Mouse (Mus musculus): Measurements from ENCODE around the gene Urgcp. TPM values are rescaled to one million over a fixed set of nuclear protein-coding genes. Genes with fewer than 3 reads are reported as not detected.

Urgcp gene
- polyA plus RNA-seq, 1 experiment from 2014 or later: 39.3 TPM

DNA sequence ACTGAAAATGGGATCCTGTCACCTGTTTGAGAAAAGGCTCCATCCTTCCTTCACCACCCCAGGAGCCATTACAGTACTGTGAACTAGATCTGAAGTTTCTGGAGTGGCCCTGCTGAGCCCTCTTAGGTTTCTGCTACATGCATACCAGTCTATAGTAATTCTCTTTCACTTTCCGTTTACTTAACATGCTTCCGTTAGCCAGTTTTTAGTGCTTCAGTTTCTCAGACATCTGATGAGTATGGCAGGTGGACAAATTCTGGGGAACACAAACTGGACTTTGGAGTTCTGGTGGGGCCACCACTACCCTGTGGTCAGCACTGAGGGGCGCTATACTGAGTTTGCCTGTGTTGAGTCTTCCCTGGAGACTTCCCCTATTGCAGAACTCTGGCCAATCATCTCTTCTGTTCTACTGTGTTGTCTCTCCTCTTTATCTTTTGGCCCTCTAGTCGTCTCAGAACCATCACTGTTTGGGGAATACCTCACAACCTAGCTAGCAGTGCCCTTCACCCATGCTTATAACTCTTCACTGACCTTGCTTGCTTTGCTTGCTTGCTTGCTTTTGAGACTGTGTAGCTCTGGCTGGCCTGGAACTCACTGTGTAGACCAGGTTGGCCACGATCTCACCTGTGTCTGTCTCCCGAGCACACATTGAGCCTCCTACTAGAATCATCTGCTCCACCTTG is 27.0 kb upstream of the Urgcp start:
- 50% methylated on average over 6 of the region's 6 CpGs for WGBS
- peaks cover 9% of the 10 kb centered on the region for H3K36me3 ChIP-seq (ENCODE audit: control insufficient read depth, insufficient read depth)
- peak; percentile 5; the same call in 1 of the 2 replicates for ATAC-seq (replicated peaks; ENCODE audit: extremely low read depth, insufficient read depth, low FRiP score)

DNA sequence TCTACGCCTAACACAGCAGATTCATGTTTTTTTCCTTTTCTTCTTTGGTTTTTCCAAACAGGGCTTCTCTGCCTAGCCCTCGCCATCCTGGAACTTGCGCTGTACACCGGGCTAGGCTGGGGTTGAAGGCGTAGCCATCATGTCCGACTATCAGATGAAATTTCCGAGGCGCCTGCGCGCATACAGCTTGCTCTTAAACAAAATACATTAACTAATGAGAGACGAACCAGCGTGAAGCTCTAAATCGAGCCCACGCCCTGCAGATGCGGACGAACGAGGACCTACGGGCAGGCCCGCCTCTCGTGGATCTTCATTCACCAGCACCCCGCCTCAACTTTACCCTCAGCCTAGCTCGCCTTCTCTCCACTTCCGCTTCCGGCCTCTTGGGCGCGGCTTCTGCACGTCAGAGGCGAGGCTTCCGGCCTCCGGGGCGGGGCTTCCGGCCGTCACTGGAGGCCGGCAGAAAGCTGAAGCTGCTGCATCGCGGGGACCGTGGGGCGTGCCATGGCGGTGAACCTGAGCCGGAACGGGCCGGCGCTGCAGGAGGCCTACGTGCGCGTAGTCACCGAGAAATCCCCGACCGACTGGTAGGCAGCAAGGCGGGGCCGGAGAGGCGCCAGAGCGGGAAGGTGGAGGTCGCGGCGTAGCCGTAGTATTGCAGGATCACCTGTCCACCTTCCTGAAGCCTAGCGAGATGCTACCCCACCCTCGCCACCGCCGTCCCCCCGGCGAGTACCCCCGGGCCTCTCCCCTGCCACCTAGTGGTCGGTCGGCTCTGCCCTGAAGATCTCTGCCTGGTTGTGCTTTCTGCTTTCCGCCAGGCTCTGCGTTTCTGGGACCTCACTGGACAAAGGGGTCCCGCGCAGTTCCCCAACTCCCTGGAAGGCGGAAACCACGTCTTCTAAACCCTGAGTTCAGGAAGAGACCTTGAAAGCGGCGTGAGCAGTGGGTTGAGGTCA is 26.2 kb upstream of the Urgcp start, which contains the start of gene Dbnl:
Dbnl (plus strand) TSS at position 433 of the 959 bp plus-strand sequence.
- H3K9ac ChIP-seq (ENCODE audit: low read length): peak within 1 kb of the TSS; percentile 93
- WGBS: under 1% methylated on average over 74 of the region's 74 CpGs
- H3K9me3 ChIP-seq (replicated peaks; ENCODE audit: control insufficient read depth, low read length): no peaks in the 10 kb centered on the region
- no peaks in the 10 kb centered on the region for H3K27me3 ChIP-seq (ENCODE audit: control insufficient read depth, insufficient read depth, low read length)
- peak; percentile 94 for ATAC-seq (replicated peaks; ENCODE audit: extremely low read depth, insufficient read depth, low FRiP score)
- peaks cover 15% of the 10 kb centered on the region for H3K4me1 ChIP-seq (ENCODE audit: control insufficient read depth, insufficient read depth, low read length)
- H3K27ac ChIP-seq (ENCODE audit: low read length): peak within 1 kb of the TSS; percentile 95
- H3K4me2 ChIP-seq (ENCODE audit: low read depth, low read length): peak within 1 kb of the TSS; percentile 87
- peaks cover 6% of the 10 kb centered on the region for H3K36me3 ChIP-seq (ENCODE audit: control insufficient read depth, insufficient read depth)
- H3K4me3 ChIP-seq (ENCODE audit: low read length): peak within 1 kb of the TSS; percentile 90

More for the DNA sequence above, 27.0 kb upstream of the Urgcp start:
- H3K4me1 ChIP-seq (ENCODE audit: control insufficient read depth, insufficient read depth, low read length): peaks cover 15% of the 10 kb centered on the region
- H3K9ac ChIP-seq (ENCODE audit: low read length): peak overlapping the region; percentile 93
- peak overlapping the region; percentile 95 for H3K27ac ChIP-seq (ENCODE audit: low read length)
- H3K4me2 ChIP-seq (ENCODE audit: low read depth, low read length): peak overlapping the region; percentile 87
- H3K4me3 ChIP-seq (ENCODE audit: low read length): peak overlapping the region; percentile 90
- no peaks in the 10 kb centered on the region for H3K27me3 ChIP-seq (ENCODE audit: control insufficient read depth, insufficient read depth, low read length)
- no peaks in the 10 kb centered on the region for H3K9me3 ChIP-seq (replicated peaks; ENCODE audit: control insufficient read depth, low read length)

DNA sequence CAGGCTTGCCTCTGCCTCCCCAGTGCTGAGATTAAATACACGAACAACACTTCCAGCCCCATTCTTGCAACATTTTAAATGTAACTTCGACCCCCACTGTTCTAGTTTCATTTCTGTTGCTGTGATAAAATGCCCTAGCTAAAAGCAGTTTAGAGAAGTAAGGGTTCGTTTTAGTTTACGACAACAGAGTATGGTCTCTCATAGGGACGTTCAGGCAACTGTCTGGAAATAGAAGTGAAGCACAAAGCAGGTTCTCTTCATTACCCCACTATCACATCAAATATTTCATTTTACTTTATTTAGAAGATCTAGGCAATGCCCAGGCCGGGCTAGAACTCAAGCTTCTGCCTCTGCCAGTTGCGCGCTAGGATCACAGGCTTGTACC is 25.5 kb upstream of the Urgcp start:
- H3K27ac ChIP-seq (ENCODE audit: low read length): peak overlapping the region; percentile 95
- peak overlapping the region; percentile 90 for H3K4me3 ChIP-seq (ENCODE audit: low read length)
- peaks cover 15% of the 10 kb centered on the region for H3K4me1 ChIP-seq (ENCODE audit: control insufficient read depth, insufficient read depth, low read length)
- no peak for ATAC-seq (replicated peaks; ENCODE audit: extremely low read depth, insufficient read depth, low FRiP score)
- peak overlapping the region; percentile 87 for H3K4me2 ChIP-seq (ENCODE audit: low read depth, low read length)
- peaks cover 6% of the 10 kb centered on the region for H3K36me3 ChIP-seq (ENCODE audit: control insufficient read depth, insufficient read depth)
- no peaks in the 10 kb centered on the region for H3K9me3 ChIP-seq (replicated peaks; ENCODE audit: control insufficient read depth, low read length)
- no peaks in the 10 kb centered on the region for H3K27me3 ChIP-seq (ENCODE audit: control insufficient read depth, insufficient read depth, low read length)
- peak overlapping the region; percentile 93 for H3K9ac ChIP-seq (ENCODE audit: low read length)
- WGBS: 33% methylated on average over 8 of the region's 8 CpGs

DNA sequence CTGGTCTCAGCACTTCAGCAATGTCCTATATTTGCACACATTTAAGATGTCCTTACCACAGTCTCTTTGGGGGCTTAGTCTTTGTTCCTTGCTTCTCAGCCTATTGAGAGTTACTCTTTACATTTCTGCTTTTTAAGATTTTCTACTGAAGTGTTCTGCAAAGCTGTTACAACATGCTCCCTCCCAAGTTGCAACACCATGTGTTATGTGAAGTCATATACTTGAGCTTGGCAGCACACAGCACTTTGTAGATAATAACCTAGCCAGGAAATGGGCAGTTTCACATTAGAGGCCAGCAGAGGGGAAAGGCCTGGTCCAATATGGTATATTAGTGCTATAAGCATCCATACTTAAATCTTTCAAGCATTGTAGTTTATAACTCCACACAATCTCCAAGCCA is 23.6 kb upstream of the Urgcp start:
- no peak overlapping the region for H3K4me2 ChIP-seq (ENCODE audit: low read depth, low read length)

DNA sequence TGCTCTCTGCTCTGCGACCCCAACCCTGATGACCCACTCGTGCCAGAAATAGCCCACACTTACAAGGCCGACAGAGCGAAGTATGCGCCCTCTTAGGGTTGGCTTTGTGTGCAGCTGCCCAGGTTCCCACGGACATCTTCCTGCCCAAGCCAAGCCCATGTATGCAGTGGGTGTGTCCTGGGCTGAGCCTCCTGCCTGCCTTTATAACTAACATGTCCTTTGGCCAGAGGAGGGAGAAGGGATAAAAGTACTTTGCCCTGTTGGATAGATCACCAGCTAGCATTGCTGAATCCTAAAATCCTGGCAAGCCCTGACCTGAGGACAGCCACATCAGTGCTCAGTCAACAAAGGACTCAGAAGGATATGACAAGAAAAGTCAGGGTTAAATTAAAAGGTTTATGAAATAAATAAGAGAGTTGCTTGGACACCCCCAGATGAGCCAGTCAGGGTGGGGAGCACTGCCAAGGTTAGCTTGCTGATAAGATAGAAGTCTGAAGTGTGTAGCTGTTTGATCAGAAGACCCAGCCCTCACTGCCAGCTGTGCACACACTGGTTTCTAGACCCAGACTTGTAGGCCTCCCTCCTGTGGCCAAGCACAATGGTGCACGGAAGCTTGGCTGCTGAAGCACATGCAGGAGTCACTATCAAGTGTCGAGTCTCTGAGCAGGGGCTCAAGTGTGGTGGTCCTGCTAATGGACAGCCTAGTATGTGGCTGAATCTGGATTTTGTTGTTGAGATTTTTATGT is 20.2 kb upstream of the Urgcp start:
- Histone ChIP-seq H3K36me3 (ENCODE audit: control insufficient read depth, insufficient read depth) (0 out of 2 replicates have a peak, but pooled peaks cover 3% of the 10 kb centered on the region), H3K4me3 (ENCODE audit: low read length) (no peak overlapping the region), H3K4me1 (ENCODE audit: control insufficient read depth, insufficient read depth, low read length) (peaks cover 1% of the 10 kb centered on the region; the same call in 1 of the 2 replicates), H3K9me3 (replicated peaks; ENCODE audit: control insufficient read depth, low read length) (no peaks in the 10 kb centered on the region), H3K4me2 (ENCODE audit: low read depth, low read length) (no peak overlapping the region), H3K27me3 (ENCODE audit: control insufficient read depth, insufficient read depth, low read length) (no peaks in the 10 kb centered on the region), H3K9ac (ENCODE audit: low read length) (no peak overlapping the region), H3K27ac (ENCODE audit: low read length) (no peak overlapping the region)
- ATAC-seq (replicated peaks; ENCODE audit: extremely low read depth, insufficient read depth, low FRiP score): no peak
- 31% methylated on average over 8 of the region's 8 CpGs for WGBS

More for the DNA sequence above, 23.6 kb upstream of the Urgcp start:
- Histone ChIP-seq H3K4me1 (ENCODE audit: control insufficient read depth, insufficient read depth, low read length) (peaks cover 15% of the 10 kb centered on the region), H3K27ac (ENCODE audit: low read length) (no peak overlapping the region), H3K9ac (ENCODE audit: low read length) (no peak overlapping the region), H3K36me3 (ENCODE audit: control insufficient read depth, insufficient read depth) (0 out of 2 replicates have a peak, but pooled peaks cover 2% of the 10 kb centered on the region), H3K4me3 (ENCODE audit: low read length) (no peak overlapping the region), H3K9me3 (replicated peaks; ENCODE audit: control insufficient read depth, low read length) (no peaks in the 10 kb centered on the region), H3K27me3 (ENCODE audit: control insufficient read depth, insufficient read depth, low read length) (no peaks in the 10 kb centered on the region)
- no peak for ATAC-seq (replicated peaks; ENCODE audit: extremely low read depth, insufficient read depth, low FRiP score)

DNA sequence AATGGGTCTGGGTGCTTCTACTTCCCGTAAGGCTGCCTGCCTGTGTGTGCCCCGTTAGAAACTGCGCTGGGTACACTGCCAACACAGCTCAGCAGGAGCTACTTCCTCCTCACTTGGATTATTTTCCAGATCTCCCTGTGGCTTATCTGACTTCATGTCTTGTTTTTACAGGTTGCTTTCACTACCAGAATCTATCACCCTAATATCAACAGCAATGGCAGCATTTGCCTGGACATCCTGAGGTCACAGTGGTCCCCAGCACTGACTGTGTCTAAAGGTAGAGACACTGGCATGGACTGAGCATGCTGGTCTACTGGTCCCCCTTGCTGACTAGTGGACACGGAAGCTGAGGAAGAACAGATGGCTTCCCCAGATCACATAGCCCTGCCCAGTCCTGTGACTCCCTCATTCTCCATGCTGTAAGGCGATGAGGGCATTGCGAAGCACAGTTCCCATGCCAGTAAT is 17.9 kb upstream of the Urgcp start:
- 75% methylated on average over 6 of the region's 6 CpGs for WGBS
- Histone ChIP-seq H3K27me3 (ENCODE audit: control insufficient read depth, insufficient read depth, low read length) (no peaks in the 10 kb centered on the region), H3K4me3 (ENCODE audit: low read length) (no peak overlapping the region), H3K9ac (ENCODE audit: low read length) (no peak overlapping the region), H3K27ac (ENCODE audit: low read length) (no peak overlapping the region), H3K4me1 (ENCODE audit: control insufficient read depth, insufficient read depth, low read length) (no peaks in the 10 kb centered on the region), H3K4me2 (ENCODE audit: low read depth, low read length) (no peak overlapping the region), H3K9me3 (replicated peaks; ENCODE audit: control insufficient read depth, low read length) (no peaks in the 10 kb centered on the region), H3K36me3 (ENCODE audit: control insufficient read depth, insufficient read depth) (0 out of 2 replicates have a peak, but pooled peaks cover 3% of the 10 kb centered on the region)
- ATAC-seq (replicated peaks; ENCODE audit: extremely low read depth, insufficient read depth, low FRiP score): no peak; the same call in 1 of the 2 replicates

DNA sequence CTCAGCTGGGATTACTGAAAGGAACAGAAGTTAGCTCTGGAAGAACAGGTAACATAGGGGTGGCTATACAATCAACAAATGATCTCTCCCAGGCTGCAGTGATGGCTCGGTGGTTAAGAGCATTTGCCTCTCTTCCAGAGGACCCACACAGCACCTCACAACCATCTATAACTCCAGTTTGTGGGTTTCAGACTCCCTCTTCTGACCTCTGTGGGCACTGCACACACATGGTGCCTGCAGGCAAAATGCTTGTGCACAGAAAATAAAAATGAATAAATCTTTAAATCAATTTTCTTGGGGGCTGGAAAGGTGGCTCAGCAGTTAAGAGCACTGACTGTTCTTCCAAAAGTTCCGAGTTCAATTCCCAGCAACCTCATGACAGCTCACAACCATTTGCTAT is 16.3 kb upstream of the Urgcp start:
- no peak for ATAC-seq (replicated peaks; ENCODE audit: extremely low read depth, insufficient read depth, low FRiP score)
- 0 out of 2 replicates have a peak, but pooled peaks cover under 1% of the 10 kb centered on the region for H3K9me3 ChIP-seq (replicated peaks; ENCODE audit: control insufficient read depth, low read length)
- H3K27me3 ChIP-seq (ENCODE audit: control insufficient read depth, insufficient read depth, low read length): no peaks in the 10 kb centered on the region
- WGBS: 61% methylated on average over 2 of the region's 2 CpGs
- H3K4me3 ChIP-seq (ENCODE audit: low read length): no peak overlapping the region
- no peak overlapping the region for H3K9ac ChIP-seq (ENCODE audit: low read length)
- H3K4me2 ChIP-seq (ENCODE audit: low read depth, low read length): no peak overlapping the region
- H3K4me1 ChIP-seq (ENCODE audit: control insufficient read depth, insufficient read depth, low read length): no peaks in the 10 kb centered on the region
- 0 out of 2 replicates have a peak, but pooled peaks cover 3% of the 10 kb centered on the region for H3K36me3 ChIP-seq (ENCODE audit: control insufficient read depth, insufficient read depth)
- no peak overlapping the region for H3K27ac ChIP-seq (ENCODE audit: low read length)

DNA sequence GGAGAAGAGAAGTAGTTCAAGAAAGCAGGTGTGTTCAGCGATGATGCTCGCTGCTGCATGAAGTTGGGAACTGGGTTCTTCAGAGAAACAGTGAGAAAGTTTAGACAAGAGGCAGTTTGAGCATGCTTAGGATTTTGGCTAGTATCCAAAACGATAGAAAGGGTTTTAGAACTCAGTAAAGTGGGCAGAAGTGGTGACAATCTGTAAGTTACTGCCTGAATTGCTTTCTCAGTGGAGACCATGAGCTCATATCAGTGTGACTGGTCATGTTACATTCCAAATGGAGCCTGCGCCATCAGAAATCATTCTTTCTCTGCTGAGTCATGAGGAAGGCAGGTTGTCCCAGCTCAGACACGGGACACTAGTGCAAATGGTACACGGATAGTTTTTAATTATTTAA is 3.8 kb upstream of the Urgcp start:
- H3K27me3 ChIP-seq (ENCODE audit: control insufficient read depth, insufficient read depth, low read length): no peaks in the 10 kb centered on the region
- ATAC-seq (replicated peaks; ENCODE audit: extremely low read depth, insufficient read depth, low FRiP score): no peak
- H3K9ac ChIP-seq (ENCODE audit: low read length): no peak overlapping the region
- no peak overlapping the region for H3K4me3 ChIP-seq (ENCODE audit: low read length)
- no peaks in the 10 kb centered on the region for H3K9me3 ChIP-seq (replicated peaks; ENCODE audit: control insufficient read depth, low read length)
- H3K36me3 ChIP-seq (ENCODE audit: control insufficient read depth, insufficient read depth): peaks cover 14% of the 10 kb centered on the region
- no peak overlapping the region for H3K27ac ChIP-seq (ENCODE audit: low read length)
- H3K4me2 ChIP-seq (ENCODE audit: low read depth, low read length): no peak overlapping the region
- H3K4me1 ChIP-seq (ENCODE audit: control insufficient read depth, insufficient read depth, low read length): peaks cover 6% of the 10 kb centered on the region
- 63% methylated on average over 6 of the region's 6 CpGs for WGBS
